Mouse (Mus musculus): ENCODE results near the gene Rfx5. TPM values are rescaled to one million over a fixed set of nuclear protein-coding genes. Genes with fewer than 3 reads are reported as not detected.

Gene Rfx5
- 15.1 and 25.0 TPM in 2 replicates for polyA plus RNA-seq (2012; rRNA removed; ENCODE audit: low replicate concordance)

DNA sequence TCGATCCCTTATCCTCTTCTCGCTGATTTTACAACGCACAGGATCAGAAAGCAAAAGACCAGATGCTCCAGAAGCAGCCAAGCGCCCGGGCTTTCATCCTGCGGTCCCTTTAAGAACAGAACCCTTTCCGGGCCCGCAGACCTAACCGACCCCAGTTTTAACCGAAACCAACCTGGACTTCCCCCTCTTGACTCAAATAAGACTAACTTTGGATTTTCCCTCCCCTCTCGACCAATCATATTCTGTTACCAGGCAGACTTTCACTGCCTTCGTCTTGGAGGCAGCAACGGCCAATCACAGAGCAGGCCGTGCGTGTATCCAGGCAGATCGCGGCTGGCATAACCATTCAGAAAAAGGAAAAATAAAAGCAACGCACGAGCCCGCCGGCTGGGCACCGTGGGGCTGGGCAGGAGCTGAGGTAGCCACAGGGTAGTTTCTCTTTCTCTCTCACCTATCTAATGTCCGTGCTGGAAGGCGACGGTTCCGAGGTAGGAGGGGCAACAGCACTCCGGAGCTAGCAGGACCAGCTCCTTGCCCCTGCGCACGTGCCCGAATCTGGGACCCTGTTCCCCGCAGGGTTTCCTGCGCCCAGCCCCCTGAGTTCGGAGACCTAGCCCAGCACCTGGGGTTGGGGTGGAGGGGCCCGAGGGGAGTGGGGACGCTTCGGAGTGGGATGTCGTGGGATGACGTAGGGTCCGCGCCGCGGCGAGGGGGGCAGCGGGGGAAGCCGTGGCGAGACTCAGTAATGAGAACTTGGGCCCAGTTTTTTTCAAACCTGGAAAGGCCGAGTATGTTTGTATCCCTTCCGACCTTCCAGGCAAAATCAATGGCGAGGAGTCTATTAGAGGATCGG lies at the start of gene Rfx5:
Gene Rfx5 (plus strand): TSS at position 312 of the 853 bp plus-strand sequence.

DNA sequence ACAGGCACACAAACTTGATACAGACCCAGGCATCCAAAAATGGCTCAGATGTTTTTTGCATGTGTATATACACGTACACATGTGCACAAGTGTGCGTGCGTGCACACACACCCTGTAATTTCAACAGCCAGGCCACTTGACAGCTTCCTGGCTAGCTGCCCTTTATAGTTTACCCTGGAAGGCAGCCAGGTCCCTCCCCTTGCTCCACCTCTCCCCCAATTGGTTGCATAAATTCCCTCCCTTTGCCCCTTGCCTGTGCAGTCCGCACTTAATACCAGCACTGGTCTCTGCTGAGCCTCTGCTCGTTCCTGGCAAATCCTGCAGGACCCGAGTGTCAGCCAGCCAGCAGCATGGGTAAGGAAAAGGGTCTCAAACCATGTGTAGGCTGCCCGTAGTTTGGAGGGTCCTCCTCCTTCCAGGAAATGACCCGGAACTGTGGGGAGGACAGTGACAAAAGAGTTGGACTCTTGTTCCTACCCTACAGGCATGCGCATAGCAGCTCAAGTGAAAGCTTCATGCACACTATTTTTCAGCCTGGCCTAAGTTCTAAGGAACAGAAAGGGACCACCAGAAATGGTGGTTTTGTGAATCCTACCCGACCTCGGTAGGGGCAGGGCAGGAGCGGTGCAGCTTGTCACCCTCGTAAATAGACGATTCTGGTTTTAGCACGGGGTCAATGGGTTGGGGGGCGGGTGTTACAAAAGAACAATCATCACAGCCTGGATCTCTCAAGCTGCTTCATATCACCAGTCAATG lies 20.9 kb upstream of the Rfx5 start, which contains the start of gene Selenbp1:
Gene Selenbp1 (plus strand): TSS at position 248 of the 756 bp plus-strand sequence.

DNA sequence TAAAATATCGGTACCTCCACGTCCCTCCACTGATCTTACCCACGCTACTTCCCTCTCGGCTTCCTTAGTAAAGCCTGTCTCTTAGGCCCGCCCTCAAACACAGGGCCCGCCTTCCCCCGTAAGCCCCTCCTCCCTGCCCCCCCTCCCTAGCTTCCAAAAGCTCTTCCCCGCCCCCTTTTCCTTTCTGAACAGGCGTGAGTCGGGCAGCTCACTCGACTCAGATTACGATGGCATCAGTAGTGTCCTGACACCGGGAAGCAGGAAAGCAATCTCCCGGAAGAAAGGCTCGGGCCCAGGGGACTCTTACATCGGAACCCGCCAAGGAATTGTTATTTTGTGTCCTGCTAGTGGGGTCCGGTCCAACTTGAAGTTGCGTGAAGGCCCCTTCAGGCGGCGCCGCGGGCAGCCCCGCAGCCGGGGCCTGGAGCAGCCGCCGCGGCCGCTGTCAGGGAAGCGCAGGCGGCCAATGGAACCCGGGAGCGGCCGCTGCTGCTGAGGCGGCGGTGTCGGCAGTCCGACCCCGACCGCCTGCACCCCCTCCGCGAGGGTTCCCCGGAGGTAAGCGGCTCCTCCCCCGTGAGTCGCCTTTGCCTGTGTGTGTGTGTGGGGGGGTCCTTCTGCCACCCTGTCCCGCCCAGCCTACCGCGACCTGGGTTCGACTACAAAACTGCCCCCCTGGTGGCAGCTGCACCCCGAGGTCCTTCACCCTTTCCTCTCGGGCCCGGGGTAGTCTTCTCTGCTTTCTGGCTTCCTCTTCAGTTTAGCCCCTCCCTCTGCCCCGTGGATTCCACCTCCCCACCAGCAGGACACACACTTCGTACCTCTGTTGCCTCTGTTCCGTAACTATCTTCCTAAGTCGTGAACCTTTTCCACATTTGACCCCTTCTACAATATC lies 20.9 kb downstream of the Rfx5 start, which contains the start of gene Pi4kb:
Gene Pi4kb (plus strand): TSS at position 204 of the 895 bp plus-strand sequence.

Other genes with a start within 250 kb of the Rfx5 start
- 2.9 and 4.5 TPM in 2 replicates for gene Cgn, start 167.6 kb upstream of the Rfx5 start, polyA plus RNA-seq (2012; rRNA removed; ENCODE audit: low replicate concordance)
- 26.7 and 26.9 TPM in 2 replicates for gene Pogz, start 116.5 kb upstream of the Rfx5 start, polyA plus RNA-seq (2012; rRNA removed; ENCODE audit: low replicate concordance)
- gene Psmb4, start 67.1 kb upstream of the Rfx5 start, polyA plus RNA-seq (2012; rRNA removed; ENCODE audit: low replicate concordance): 192 and 304 TPM in 2 replicates
- gene Selenbp1, start 21.0 kb upstream of the Rfx5 start, polyA plus RNA-seq (2012; rRNA removed; ENCODE audit: low replicate concordance): 96.0 and 144 TPM in 2 replicates
- gene Pi4kb, start 20.7 kb downstream of the Rfx5 start, polyA plus RNA-seq (2012; rRNA removed; ENCODE audit: low replicate concordance): 39.5 and 57.8 TPM in 2 replicates
- 21.6 and 25.1 TPM in 2 replicates for gene Zfp687, start 61.4 kb downstream of the Rfx5 start, polyA plus RNA-seq (2012; rRNA removed; ENCODE audit: low replicate concordance)
- 120 and 164 TPM in 2 replicates for gene Psmd4, start 88.5 kb downstream of the Rfx5 start, polyA plus RNA-seq (2012; rRNA removed; ENCODE audit: low replicate concordance)
- gene Pip5k1a, start 152.9 kb downstream of the Rfx5 start, polyA plus RNA-seq (2012; rRNA removed; ENCODE audit: low replicate concordance): 16.6 and 31.0 TPM in 2 replicates
- gene Vps72, start 156.9 kb downstream of the Rfx5 start, polyA plus RNA-seq (2012; rRNA removed; ENCODE audit: low replicate concordance): 59.2 and 69.5 TPM in 2 replicates
- 0.29 and 95.0 TPM in 2 replicates for gene Tmod4, start 170.4 kb downstream of the Rfx5 start, polyA plus RNA-seq (2012; rRNA removed; ENCODE audit: low replicate concordance)
- 33.2 and 59.5 TPM in 2 replicates for gene Scnm1, start 179.9 kb downstream of the Rfx5 start, polyA plus RNA-seq (2012; rRNA removed; ENCODE audit: low replicate concordance)
- 5.5 and 9.7 TPM in 2 replicates for gene Lysmd1, start 180.0 kb downstream of the Rfx5 start, polyA plus RNA-seq (2012; rRNA removed; ENCODE audit: low replicate concordance)
- 44.7 and 78.5 TPM in 2 replicates for gene Tnfaip8l2, start 188.3 kb downstream of the Rfx5 start, polyA plus RNA-seq (2012; rRNA removed; ENCODE audit: low replicate concordance)
- gene Sema6c, start 206.4 kb downstream of the Rfx5 start, polyA plus RNA-seq (2012; rRNA removed; ENCODE audit: low replicate concordance): 36.1 and 54.1 TPM in 2 replicates